Mouse (Mus musculus): ENCODE results near the gene Lrrc8d.

DNA sequence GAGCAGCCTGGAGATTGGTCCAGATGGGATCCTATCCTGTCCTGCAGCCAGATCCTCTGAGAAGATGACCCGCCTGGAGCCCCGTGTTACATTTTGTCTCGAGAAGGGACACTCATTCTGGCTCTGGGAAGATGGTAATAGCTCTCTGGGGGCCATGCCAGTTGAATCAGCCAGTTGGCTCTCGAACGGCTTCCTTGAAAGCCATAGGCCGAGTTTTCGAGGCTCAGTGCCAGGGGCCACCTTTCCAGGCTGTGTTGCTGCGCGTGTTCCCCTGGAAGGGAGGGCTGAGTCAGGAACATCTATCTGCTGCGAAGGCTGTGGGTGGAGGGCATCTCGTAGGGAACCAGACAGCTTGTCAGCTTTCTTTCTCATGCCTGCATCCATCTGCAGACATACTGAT is 23.0 kb downstream of the Lrrc8d start:
- TF ChIP-seq CTCF (IDR thresholded peaks at IDR 0.05; ENCODE audit: low read depth, low read length) (no peak), POLR2A (IDR thresholded peaks at IDR 0.05; ENCODE audit: extremely low read depth, insufficient read depth, low read length) (no peak)
